Comparison of ENCODE assay signal across 9 mouse cellular contexts in the genomic region with DNA sequence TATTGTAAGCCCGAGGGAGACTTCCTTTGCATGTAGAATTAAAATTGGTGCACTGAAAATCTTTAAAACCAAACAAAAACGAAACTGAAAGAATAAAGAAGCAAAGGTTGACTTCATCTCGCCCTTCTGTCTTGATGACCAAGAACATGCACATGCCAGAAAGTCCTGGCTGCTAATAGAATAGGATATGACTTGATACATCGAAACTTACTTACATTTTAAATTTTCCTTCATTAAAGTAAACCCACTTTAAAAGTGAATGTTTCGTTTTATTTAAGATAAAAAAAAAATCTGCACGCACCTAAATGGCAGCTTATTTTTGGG. TPM values are rescaled to one million over a fixed set of nuclear protein-coding genes. Genes with fewer than 3 reads are reported as not detected.
DNase-seq lines count a peak whose midpoint lies in the region; ATAC-seq and TF ChIP-seq lines count a peak whose summit lies in the region.
"Had no signal": no experiment of that assay in that cellular context is flagged by ENCODE, and none has a peak within 500 bp of the region (broad histone marks: within the 10 kb centered on the region; RNA-seq: fewer than 3 reads in every experiment).

No protein-coding gene starts in this region.

- peak overlapping the region; percentile 76 for H3K27ac ChIP-seq in lung, embryonic 16.5 days (ENCODE audit: low read length)
- H3K27ac ChIP-seq in limb, embryonic 14.5 days (replicated peaks; ENCODE audit: low read depth, low read length), result no peak overlapping the region
- no peak overlapping the region for H3K27ac ChIP-seq in neural tube, embryonic 15.5 days (replicated peaks)

- H3K4me1 ChIP-seq in lung, embryonic 16.5 days (replicated peaks; ENCODE audit: control insufficient read depth, insufficient read depth, low read length), result no peaks in the 10 kb centered on the region
- 0 out of 2 replicates have a peak, but pooled peaks cover 10% of the 10 kb centered on the region for H3K4me1 ChIP-seq in limb, embryonic 14.5 days (ENCODE audit: control insufficient read depth, insufficient read depth, low read length)
- H3K4me1 ChIP-seq in neural tube, embryonic 15.5 days, result peaks cover 32% of the 10 kb centered on the region

- ATAC-seq in lung, embryonic 16.5 days (ENCODE audit: low read depth), result no peak
- ATAC-seq in limb, embryonic 14.5 days (ENCODE audit: low FRiP score, low read depth), result no peak
- no peak for ATAC-seq in neural tube, embryonic 15.5 days (ENCODE audit: low FRiP score)

- H3K36me3 ChIP-seq in lung, embryonic 16.5 days (ENCODE audit: control insufficient read depth, insufficient read depth, low read length), result no peaks in the 10 kb centered on the region
- H3K36me3 ChIP-seq in limb, embryonic 14.5 days (ENCODE audit: control insufficient read depth, insufficient read depth, low read length), result no peaks in the 10 kb centered on the region
- no peaks in the 10 kb centered on the region for H3K36me3 ChIP-seq in neural tube, embryonic 15.5 days

- H3K27me3 ChIP-seq in lung, embryonic 16.5 days (ENCODE audit: control insufficient read depth, insufficient read depth, low read depth, low read length), result peaks cover 73% of the 10 kb centered on the region
- peaks cover 77% of the 10 kb centered on the region for H3K27me3 ChIP-seq in limb, embryonic 14.5 days (ENCODE audit: control insufficient read depth, insufficient read depth, low read length)
- peaks cover 69% of the 10 kb centered on the region for H3K27me3 ChIP-seq in neural tube, embryonic 15.5 days (replicated peaks)

- H3K9ac ChIP-seq in lung, embryonic 16.5 days (ENCODE audit: low read length), result peak overlapping the region; percentile 70
- H3K9ac ChIP-seq in limb, embryonic 14.5 days (ENCODE audit: low read depth, low read length, severe bottlenecking), result 0 out of 2 replicates have a peak overlapping the region, but pooled peaks have one; percentile 25
- no peak overlapping the region for H3K9ac ChIP-seq in neural tube, embryonic 15.5 days (replicated peaks)

- no peak for TF ChIP-seq POLR2A in limb, embryonic 14.5 days (IDR thresholded peaks at IDR 0.05; ENCODE audit: borderline replicate concordance, extremely low read depth, insufficient read depth, insufficient read length)

- H3K4me2 ChIP-seq in lung, embryonic 16.5 days (ENCODE audit: low read depth, low read length), result peak overlapping the region; percentile 81
- H3K4me2 ChIP-seq in limb, embryonic 14.5 days (replicated peaks; ENCODE audit: low read depth, low read length, severe bottlenecking), result peak overlapping the region; percentile 49
- H3K4me2 ChIP-seq in neural tube, embryonic 15.5 days, result peak overlapping the region; percentile 51

- H3K4me3 ChIP-seq in lung, embryonic 16.5 days (ENCODE audit: low read length), result peak overlapping the region; percentile 51
- peak overlapping the region; percentile 31 for H3K4me3 ChIP-seq in limb, embryonic 14.5 days (replicated peaks; ENCODE audit: low read length)
- peak overlapping the region; percentile 18; the same call in 1 of the 2 replicates for H3K4me3 ChIP-seq in neural tube, embryonic 15.5 days (replicated peaks)

- 4% methylated on average over 6 of the region's 6 CpGs for WGBS in lung, embryonic 16.5 days
- 3% methylated on average over 6 of the region's 6 CpGs for WGBS in limb, embryonic 14.5 days
- WGBS in neural tube, embryonic 15.5 days, result 8% methylated on average over 6 of the region's 6 CpGs

- no peaks in the 10 kb centered on the region for H3K9me3 ChIP-seq in lung, embryonic 16.5 days (ENCODE audit: control insufficient read depth, low read length)
- no peaks in the 10 kb centered on the region for H3K9me3 ChIP-seq in limb, embryonic 14.5 days (ENCODE audit: control insufficient read depth, low read length)
- no peaks in the 10 kb centered on the region for H3K9me3 ChIP-seq in neural tube, embryonic 15.5 days (replicated peaks)

- peak; percentile 50 for DNase-seq in embryo, embryonic 10.5 days (ENCODE audit: low spot score)
- no peak for DNase-seq in embryo, embryonic 9.5 days (ENCODE audit: extremely low spot score)
- no peak for DNase-seq in lung, adult 18-20 months
- DNase-seq in limb, embryonic 14.5 days (ENCODE audit: low spot score), result no peak
- no peak for DNase-seq in urinary bladder, postnatal 25 days (ENCODE audit: low spot score)
- DNase-seq in left cerebral cortex, adult 8-10 months (ENCODE audit: low spot score in 2 of 2), result no peak

RNA-seq across cellular contexts. Expression of a gene that starts 3.8 kb away (rescaled TPM):
- 14.9 and 17.3 TPM in 2 replicates for polyA plus RNA-seq in lung, embryonic 16.5 days (2015; fragmentation: Nextera tagmentation; extraction: Ambion mirVana)
- 56.8 and 57.1 TPM in 2 replicates for polyA plus RNA-seq in limb, embryonic 14.5 days (2012; rRNA removed)
- 27.6 and 37.0 TPM in 2 replicates for polyA plus RNA-seq in limb, embryonic 14.5 days (2014; fragmentation: Nextera tagmentation; extraction: Ambion mirVana)
- 8.1 and 11.4 TPM in 2 replicates for polyA plus RNA-seq in neural tube, embryonic 15.5 days (2015; fragmentation: Nextera tagmentation; extraction: Ambion mirVana)
- total RNA-seq in left cerebral cortex, adult 8-10 months (2022), result 1 to 10 TPM in 1 of 4 experiments, under 1 TPM in 1, not detected in 2; 0.50 to 1.3 TPM
- total RNA-seq: common myeloid progenitor, adult 5-6 weeks had no signal
